Mouse (Mus musculus) frontal cortex, adult (tissue): ENCODE measurements around the gene Pfkfb3.
A peak's percentile ranks its signal among the peaks of the same experiment; 100 is the strongest.

Source experiments
- ATAC-seq: cut with Nextera tagmentation; 2 replicates; pipeline ENCODE4 v1.9.2; 2017; ENCODE audit warnings: mild to moderate bottlenecking, moderate library complexity, mixed read lengths; ENCODE audit not compliant: low TSS enrichment

The Pfkfb3 gene

DNA sequence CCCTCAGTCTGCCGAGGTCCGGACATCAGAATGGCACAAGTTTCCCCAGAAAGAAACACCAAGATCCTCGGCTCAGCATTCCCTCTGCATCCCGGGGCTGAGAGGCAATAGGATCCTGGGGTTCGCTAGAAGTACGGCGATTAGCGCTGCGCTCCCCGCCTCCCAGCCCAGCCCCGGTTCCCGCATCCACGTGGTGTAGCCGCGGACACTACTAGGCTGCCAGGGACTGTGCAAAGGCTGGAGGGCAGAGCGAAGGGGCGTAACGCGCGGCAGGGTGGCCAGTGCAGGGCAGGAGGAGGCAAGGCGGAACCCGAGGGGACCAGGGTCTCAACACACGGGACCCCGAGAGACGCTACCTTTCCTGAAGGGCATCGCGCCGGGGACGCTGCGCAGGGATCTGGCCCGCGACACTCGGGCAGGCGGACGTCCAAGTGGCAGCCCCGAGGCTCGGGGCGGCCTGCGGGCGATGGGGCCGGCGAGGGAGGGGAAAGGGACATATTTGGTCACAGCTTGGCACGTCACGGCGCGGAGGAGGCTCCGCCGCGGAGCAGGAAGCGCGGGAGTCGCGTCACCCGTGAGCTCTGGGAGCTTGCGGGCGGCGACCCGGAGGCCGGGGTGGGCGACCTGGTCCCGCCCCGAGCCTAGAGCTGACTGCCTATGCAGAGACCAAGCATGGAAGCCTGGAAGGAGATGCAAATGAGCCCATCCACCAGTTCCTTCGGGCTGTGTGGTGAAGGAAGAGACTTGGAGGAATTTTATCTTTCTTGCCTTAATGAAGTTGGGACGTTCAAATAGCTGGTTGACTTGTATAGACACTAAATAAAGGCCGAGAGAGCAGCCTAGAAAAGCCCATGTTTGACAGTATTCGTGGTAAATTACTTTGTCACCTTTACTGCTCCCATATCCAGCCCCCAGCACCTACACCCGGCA lies at the start of gene Pfkfb3:
Pfkfb3 (minus strand) TSS at position 607 of the 930 bp plus-strand sequence.
- ATAC-seq, result peak; percentile 86

- peak; percentile 100 for ATAC-seq
These were observed 48.9 kb upstream of the Pfkfb3 start for GRCm38 (mm10) chr2:11602506-11603489.

DNA sequence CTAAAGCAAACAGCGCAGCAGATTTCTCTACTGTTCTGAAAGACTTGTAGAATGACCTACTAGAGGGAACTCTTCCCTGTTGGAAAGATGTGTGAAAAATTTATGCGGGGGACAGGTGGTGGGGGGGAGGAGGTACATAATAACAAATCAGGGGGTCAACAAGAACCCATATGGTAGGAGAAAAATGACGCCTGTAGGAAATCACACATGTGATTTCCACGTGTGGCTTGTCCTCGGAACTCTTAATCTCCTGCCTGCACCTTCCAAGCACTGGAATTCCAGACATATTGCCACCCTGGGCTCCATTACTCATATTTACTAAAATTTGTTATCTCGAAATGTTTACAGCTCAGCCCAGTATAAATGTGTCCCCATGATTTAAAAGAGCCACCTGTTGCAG lies 47.9 kb upstream of the Pfkfb3 start:
- no peak for ATAC-seq

GRCm38 (mm10) chr2:11597906-11598305 lies 44.0 kb upstream of the Pfkfb3 start:
- no peak for ATAC-seq

DNA sequence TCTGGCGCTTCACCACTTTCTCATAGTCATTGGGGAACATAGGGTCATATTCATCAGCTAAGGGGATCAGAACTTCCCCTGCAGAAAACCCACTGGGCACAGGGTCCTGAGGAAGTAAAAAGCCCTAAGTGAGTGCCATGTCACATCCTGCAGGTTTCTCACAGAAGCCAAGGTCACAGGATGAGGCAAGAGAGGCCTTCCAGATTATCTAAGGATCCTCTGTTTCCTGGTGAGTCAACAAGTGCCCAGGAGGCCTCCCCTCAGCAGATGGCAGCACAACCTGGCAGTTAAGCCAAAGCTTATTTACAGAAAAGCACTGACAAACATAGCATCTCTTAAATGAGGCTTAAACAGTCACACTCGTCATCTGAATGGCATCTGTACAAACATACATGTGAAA lies 42.8 kb upstream of the Pfkfb3 start:
- no peak for ATAC-seq

GRCm38 (mm10) chr2:11587996-11588395 lies 34.1 kb upstream of the Pfkfb3 start:
- ATAC-seq, result no peak

- ATAC-seq, result peak; percentile 57
These were observed 25.5 kb upstream of the Pfkfb3 start for GRCm38 (mm10) chr2:11579399-11579798.

DNA sequence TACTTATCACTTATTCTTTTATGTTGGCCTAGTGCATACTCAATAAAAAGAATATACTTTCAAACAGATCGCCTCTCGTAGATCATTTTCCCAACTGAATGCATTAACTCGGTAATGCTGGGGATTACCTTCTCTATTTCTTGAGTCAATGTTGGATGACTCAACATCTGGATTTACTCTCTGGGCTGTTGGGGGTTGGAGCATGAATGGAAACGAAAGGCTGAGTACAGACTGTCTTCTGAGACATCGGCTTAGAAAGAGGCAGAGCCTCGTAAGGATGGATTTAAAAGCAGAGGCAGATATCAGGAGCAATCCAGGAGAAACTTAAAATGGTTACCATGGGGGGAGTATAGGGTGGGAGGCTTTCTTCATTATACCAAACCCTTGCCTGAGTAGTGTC lies 24.3 kb upstream of the Pfkfb3 start:
- no peak for ATAC-seq

DNA sequence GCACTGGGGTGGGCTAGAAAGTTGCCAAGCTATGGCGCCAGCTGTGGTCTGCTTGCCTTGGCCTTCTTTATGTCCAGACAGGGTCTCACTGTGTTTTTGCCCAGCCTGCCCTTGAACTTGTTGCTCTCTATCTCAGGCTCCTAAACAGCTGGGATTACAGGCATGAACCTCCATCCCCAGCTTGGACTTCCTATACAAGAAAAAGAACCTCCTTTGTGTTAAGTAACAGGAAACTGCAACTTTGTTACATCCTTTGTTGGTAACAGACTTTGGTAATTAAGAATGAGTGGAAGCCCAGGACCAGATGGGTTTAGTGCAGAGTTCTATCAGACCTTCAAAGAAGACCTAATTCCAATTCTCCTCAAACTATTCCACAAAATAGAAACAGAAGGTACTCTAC lies 19.8 kb upstream of the Pfkfb3 start:
- ATAC-seq, result no peak

GRCm38 (mm10) chr2:11571004-11571535 lies 17.2 kb upstream of the Pfkfb3 start:
- ATAC-seq, result no peak

DNA sequence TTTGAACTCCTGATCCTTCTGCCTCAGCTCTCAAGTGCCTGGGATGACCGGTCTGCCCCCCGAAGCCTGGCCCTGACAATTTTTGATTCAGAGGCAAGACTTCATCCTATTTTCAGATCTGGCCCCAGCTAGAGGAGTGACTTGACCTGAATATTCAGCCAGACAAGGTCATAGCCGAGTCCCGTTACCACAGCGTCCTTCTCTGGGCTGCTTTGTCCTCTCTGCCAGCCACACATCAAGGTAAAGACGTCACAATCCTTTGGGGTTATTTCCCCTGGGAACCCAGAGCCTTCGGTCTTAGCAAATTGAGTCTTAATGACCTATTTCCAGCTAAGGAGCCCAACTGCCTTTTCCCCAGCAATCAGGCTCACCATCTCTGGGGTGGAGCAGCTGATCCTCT lies 14.6 kb upstream of the Pfkfb3 start:
- ATAC-seq, result no peak

- ATAC-seq, result no peak
These were observed 14.0 kb upstream of the Pfkfb3 start for GRCm38 (mm10) chr2:11567781-11568362.

DNA sequence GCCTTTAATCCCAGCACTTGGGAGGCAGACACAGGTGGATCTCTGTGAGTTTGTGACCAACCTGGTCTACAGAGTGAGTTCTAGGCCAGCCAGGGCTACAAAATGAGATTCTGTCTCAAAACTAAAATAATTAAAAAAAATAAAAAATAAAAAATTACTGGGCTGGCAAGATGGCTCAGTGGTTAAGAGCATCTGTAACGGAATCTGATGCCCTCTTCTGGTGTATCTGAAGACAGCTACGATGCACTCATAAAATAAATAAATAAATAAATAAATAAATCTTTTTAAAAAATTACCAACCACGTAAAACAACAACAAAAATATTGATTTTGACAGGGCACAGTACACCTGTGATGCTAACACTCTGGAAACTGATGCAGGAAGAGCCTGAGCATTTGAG lies 13.0 kb upstream of the Pfkfb3 start:
- ATAC-seq, result no peak

GRCm38 (mm10) chr2:11566241-11566640 lies 12.4 kb upstream of the Pfkfb3 start:
- ATAC-seq, result no peak

DNA sequence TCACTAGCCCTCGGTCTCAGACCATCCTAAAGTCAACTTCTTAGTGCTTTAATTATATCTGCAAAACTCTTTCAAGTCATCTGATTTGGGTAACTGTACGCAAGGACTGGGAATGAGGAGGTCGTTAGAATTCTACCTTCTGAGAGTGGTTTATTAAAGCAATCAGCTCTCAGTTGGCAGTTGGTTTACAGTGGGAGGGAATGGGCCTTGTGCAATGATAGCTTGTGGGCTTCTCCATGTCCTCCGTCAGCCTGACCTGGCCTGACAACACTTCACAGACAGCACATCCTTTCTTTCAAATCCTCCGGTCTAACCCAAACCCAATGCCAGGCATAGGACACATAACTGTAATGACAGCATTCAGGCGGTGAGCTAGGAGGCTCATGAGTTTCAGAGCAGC lies 10.9 kb upstream of the Pfkfb3 start:
- no peak for ATAC-seq

DNA sequence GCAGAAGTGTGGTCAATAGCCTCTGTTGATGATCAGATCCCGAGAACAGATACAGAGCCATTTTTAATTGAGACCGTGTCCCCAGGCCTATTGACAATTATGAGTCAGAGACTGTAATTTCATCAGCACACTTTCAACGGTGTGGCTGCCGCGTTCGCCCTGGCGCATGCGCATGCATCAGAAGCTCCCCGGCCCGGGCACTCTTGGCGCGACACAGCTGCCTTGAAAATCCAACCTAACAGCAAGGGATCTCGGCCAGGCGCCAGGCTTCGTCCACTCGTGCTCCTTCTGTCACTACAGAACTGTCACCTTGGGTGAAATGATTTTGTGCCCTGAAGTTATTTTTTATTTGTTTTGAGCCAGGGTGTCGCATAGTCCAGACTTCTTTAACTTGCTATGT lies 9.4 kb upstream of the Pfkfb3 start:
- ATAC-seq, result no peak

DNA sequence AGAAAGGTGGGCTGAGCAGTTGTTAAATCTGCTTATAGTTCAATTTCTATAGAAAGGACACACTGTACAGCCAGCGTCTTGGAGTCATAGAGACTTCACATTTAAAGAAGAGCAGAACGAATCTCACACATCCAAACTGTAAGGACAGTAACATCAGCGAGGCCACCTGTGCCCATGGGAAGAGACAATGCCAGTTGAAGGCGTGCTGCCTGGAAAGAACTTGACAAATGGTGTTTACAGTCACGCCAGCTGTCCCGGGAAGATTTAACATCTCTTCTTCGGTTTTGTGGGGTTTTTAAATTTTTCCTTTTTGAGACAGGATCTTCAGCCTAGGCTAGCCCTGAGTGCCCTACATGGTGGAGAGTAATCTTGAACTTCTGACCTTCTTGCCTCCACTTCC lies 4.8 kb upstream of the Pfkfb3 start:
- no peak for ATAC-seq

DNA sequence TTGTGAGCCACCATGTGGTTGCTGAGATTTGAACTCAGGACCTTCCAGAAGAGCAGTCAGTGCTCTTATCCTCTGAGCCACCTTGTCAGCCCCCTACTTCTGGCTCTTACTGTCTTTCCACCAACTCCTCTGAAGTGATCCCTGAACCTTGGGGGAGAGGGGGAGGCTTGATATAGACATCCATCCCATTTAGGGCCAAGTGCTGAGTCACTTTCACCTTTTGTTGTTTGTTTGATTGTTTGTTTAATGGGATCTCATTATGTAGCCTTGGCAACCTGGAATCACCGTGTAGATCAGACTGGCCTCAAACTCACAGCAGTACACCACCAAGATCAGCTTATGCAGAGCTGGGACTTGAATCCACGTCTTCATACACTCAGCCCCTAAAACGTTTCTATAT lies 3.4 kb upstream of the Pfkfb3 start:
- ATAC-seq, result no peak

- no peak for ATAC-seq
These were observed 1.4 kb upstream of the Pfkfb3 start for GRCm38 (mm10) chr2:11555316-11555715.

- peak; percentile 63 for ATAC-seq
These were observed 868 bp downstream of the Pfkfb3 start for GRCm38 (mm10) chr2:11552966-11553451.

- no peak for ATAC-seq
These were observed 1.5 kb downstream of the Pfkfb3 start for GRCm38 (mm10) chr2:11552297-11552821.
